37 mouse cellular contexts compared by ENCODE assay signal in genomic region chr2:170482019-170482540, GRCm38 (mm10). TPM values are rescaled to one million over a fixed set of nuclear protein-coding genes. Genes with fewer than 3 reads are reported as not detected.
A peak's percentile ranks its signal among the peaks of the same experiment; 100 is the strongest.
DNase-seq lines count a peak whose midpoint lies in the region; ATAC-seq and TF ChIP-seq lines count a peak whose summit lies in the region.
"Had no signal": no experiment of that assay in that cellular context is flagged by ENCODE, and none has a peak within 500 bp of the region (broad histone marks: within the 10 kb centered on the region; RNA-seq: fewer than 3 reads in every experiment).

No protein-coding gene starts in this region.

- TF ChIP-seq CTCF in hindbrain, postnatal 0 days (IDR thresholded peaks at IDR 0.05; ENCODE audit: low read depth): peak; percentile 36; the same call in 1 of the 2 replicates
- peak; percentile 34; the same call in 1 of the 2 replicates for TF ChIP-seq CTCF in lung, postnatal 0 days (IDR thresholded peaks at IDR 0.05)

- WGBS in hindbrain, postnatal 0 days: 69% methylated on average over 10 of the region's 10 CpGs
- WGBS in hindbrain, embryonic 14.5 days: 79% methylated on average over 10 of the region's 10 CpGs
- WGBS in lung, postnatal 0 days: 51% methylated on average over 9 of the region's 10 CpGs

- H3K4me2 ChIP-seq in hindbrain, postnatal 0 days (ENCODE audit: low read depth, low read length): no peak overlapping the region
- no peak overlapping the region for H3K4me2 ChIP-seq in hindbrain, embryonic 14.5 days (replicated peaks)
- no peak overlapping the region for H3K4me2 ChIP-seq in lung, postnatal 0 days (replicated peaks; ENCODE audit: low read depth, low read length)
- H3K4me2 ChIP-seq: embryonic facial prominence, embryonic 13.5 days; limb, embryonic 13.5 days; lung, embryonic 15.5 days; midbrain, embryonic 13.5 days; neural tube, embryonic 15.5 days; stomach, embryonic 15.5 days had no signal

- H3K4me1 ChIP-seq in hindbrain, postnatal 0 days (ENCODE audit: insufficient read depth, low read length): no peaks in the 10 kb centered on the region
- H3K4me1 ChIP-seq in hindbrain, embryonic 14.5 days (replicated peaks; ENCODE audit: control insufficient read depth, insufficient read depth, low read length): no peaks in the 10 kb centered on the region
- no peaks in the 10 kb centered on the region for H3K4me1 ChIP-seq in lung, postnatal 0 days (ENCODE audit: insufficient read depth, low read depth, low read length)
- H3K4me1 ChIP-seq: embryonic facial prominence, embryonic 13.5 days; forebrain, embryonic 10.5 days; limb, embryonic 13.5 days; lung, embryonic 15.5 days; midbrain, embryonic 13.5 days; neural tube, embryonic 15.5 days; stomach, embryonic 15.5 days had no signal

- H3K4me3 ChIP-seq in hindbrain, postnatal 0 days (ENCODE audit: low read length): no peak overlapping the region
- no peak overlapping the region for H3K4me3 ChIP-seq in hindbrain, embryonic 14.5 days (replicated peaks; ENCODE audit: low read length)
- H3K4me3 ChIP-seq in lung, postnatal 0 days (ENCODE audit: low read depth, low read length): no peak overlapping the region
- H3K4me3 ChIP-seq: embryonic facial prominence, embryonic 13.5 days; forebrain, embryonic 10.5 days; left cerebral cortex, adult 2 months; limb, embryonic 13.5 days; lung, embryonic 15.5 days; midbrain, embryonic 13.5 days; neural tube, embryonic 15.5 days; stomach, embryonic 15.5 days had no signal

- no peak overlapping the region for H3K27ac ChIP-seq in hindbrain, postnatal 0 days
- no peak overlapping the region for H3K27ac ChIP-seq in hindbrain, embryonic 14.5 days
- no peak overlapping the region for H3K27ac ChIP-seq in lung, postnatal 0 days (ENCODE audit: low read length)
- H3K27ac ChIP-seq: embryonic facial prominence, embryonic 13.5 days; forebrain, embryonic 10.5 days; left cerebral cortex, adult 2 months; limb, embryonic 13.5 days; liver, embryonic 14.5 days; lung, embryonic 15.5 days; macrophage; midbrain, embryonic 13.5 days; neural tube, embryonic 15.5 days; stomach, embryonic 15.5 days had no signal

- H3K36me3 ChIP-seq in hindbrain, postnatal 0 days (ENCODE audit: insufficient read depth, low read length): no peaks in the 10 kb centered on the region
- no peaks in the 10 kb centered on the region for H3K36me3 ChIP-seq in hindbrain, embryonic 14.5 days (replicated peaks; ENCODE audit: control insufficient read depth, insufficient read depth)
- no peaks in the 10 kb centered on the region for H3K36me3 ChIP-seq in lung, postnatal 0 days (ENCODE audit: insufficient read depth, low read length)
- H3K36me3 ChIP-seq: embryonic facial prominence, embryonic 13.5 days; forebrain, embryonic 10.5 days; limb, embryonic 13.5 days; lung, embryonic 15.5 days; midbrain, embryonic 13.5 days; neural tube, embryonic 15.5 days; stomach, embryonic 15.5 days had no signal

- no peak overlapping the region for H3K9ac ChIP-seq in hindbrain, postnatal 0 days (replicated peaks; ENCODE audit: low read length)
- no peak overlapping the region for H3K9ac ChIP-seq in hindbrain, embryonic 14.5 days
- H3K9ac ChIP-seq in lung, postnatal 0 days (replicated peaks; ENCODE audit: low read depth): no peak overlapping the region
- H3K9ac ChIP-seq: embryonic facial prominence, embryonic 13.5 days; limb, embryonic 13.5 days; liver, embryonic 14.5 days; lung, embryonic 15.5 days; midbrain, embryonic 13.5 days; neural tube, embryonic 15.5 days; stomach, embryonic 15.5 days had no signal

- no peak for TF ChIP-seq EP300 in lung, postnatal 0 days (IDR thresholded peaks at IDR 0.05)

- no peaks in the 10 kb centered on the region for H3K27me3 ChIP-seq in hindbrain, postnatal 0 days (ENCODE audit: insufficient read depth, low read length)
- H3K27me3 ChIP-seq in hindbrain, embryonic 14.5 days (ENCODE audit: control insufficient read depth, insufficient read depth, low read length): no peaks in the 10 kb centered on the region; the same call in 1 of the 2 replicates
- no peaks in the 10 kb centered on the region for H3K27me3 ChIP-seq in lung, postnatal 0 days (replicated peaks; ENCODE audit: insufficient read depth, low read length)
- H3K27me3 ChIP-seq: neural tube, embryonic 15.5 days had no signal

- no peak for ATAC-seq in hindbrain, postnatal 0 days
- no peak for ATAC-seq in hindbrain, embryonic 14.5 days (ENCODE audit: low FRiP score)
- ATAC-seq in lung, postnatal 0 days: no peak
- ATAC-seq: forebrain, embryonic 16.5 days; intestine, postnatal 0 days; midbrain, embryonic 13.5 days had no signal

- DNase-seq in hindbrain, postnatal 0 days (ENCODE audit: low spot score): no peak
- DNase-seq in hindbrain, embryonic 14.5 days (ENCODE audit: low spot score): no peak
- DNase-seq in lung, postnatal 0 days (ENCODE audit: low spot score): no peak
- DNase-seq in lung, postnatal 36 days: no peak
- DNase-seq in ES-CJ7 (ENCODE audit: low read depth, low spot score): peak; percentile 69
- DNase-seq in cerebellum, postnatal 4 days (ENCODE audit: low spot score in 2 of 2): no peak
- DNase-seq in gastrocnemius, postnatal 25 days: no peak
- DNase-seq: adrenal gland, postnatal 10 days; cerebellum, adult 11 months; cerebellum, adult 9-10 months; cerebellum, postnatal 36 days; right cerebral cortex, postnatal 25 days; thymus, adult 2 months; thymus, postnatal 36 days had no signal

- H3K9me3 ChIP-seq in hindbrain, postnatal 0 days (ENCODE audit: low read length): no peaks in the 10 kb centered on the region
- H3K9me3 ChIP-seq in hindbrain, embryonic 14.5 days (ENCODE audit: control insufficient read depth, low read length): no peaks in the 10 kb centered on the region
- H3K9me3 ChIP-seq in lung, postnatal 0 days (ENCODE audit: low read length): no peaks in the 10 kb centered on the region
- H3K9me3 ChIP-seq: embryonic facial prominence, embryonic 13.5 days; forebrain, embryonic 10.5 days; limb, embryonic 13.5 days; lung, embryonic 15.5 days; midbrain, embryonic 13.5 days; neural tube, embryonic 15.5 days; stomach, embryonic 15.5 days had no signal

RNA-seq across cellular contexts. Expression of gene Pfdn4, which starts 14.1 kb away (rescaled TPM):
- 67.7 and 94.6 TPM in 2 replicates for total RNA-seq in hindbrain, postnatal 0 days (2014; rRNA removed)
- 147 and 154 TPM in 2 replicates for polyA plus RNA-seq in hindbrain, postnatal 0 days (2015; fragmentation: Nextera tagmentation; extraction: Ambion mirVana)
- polyA plus RNA-seq in hindbrain, embryonic 14.5 days (2014; fragmentation: Nextera tagmentation; extraction: Ambion mirVana): 148 and 156 TPM in 2 replicates
- 50.4 and 60.0 TPM in 2 replicates for polyA plus RNA-seq in lung, postnatal 0 days (2015; fragmentation: Nextera tagmentation; extraction: Ambion mirVana)
- 10 to 100 TPM; 12.9 to 14.2 TPM for total RNA-seq in gastrocnemius, postnatal 25 days (2021)

RNA-seq across cellular contexts. Expression of gene Cyp24a1, which starts 14.9 kb away (rescaled TPM):
- total RNA-seq in hindbrain, postnatal 0 days (2014; rRNA removed): not detected in 2 replicates
- 0.08 and 0.09 TPM in 2 replicates for polyA plus RNA-seq in hindbrain, postnatal 0 days (2015; fragmentation: Nextera tagmentation; extraction: Ambion mirVana)
- polyA plus RNA-seq in hindbrain, embryonic 14.5 days (2014; fragmentation: Nextera tagmentation; extraction: Ambion mirVana): 0.05 TPM in 2 replicates
- polyA plus RNA-seq in lung, postnatal 0 days (2015; fragmentation: Nextera tagmentation; extraction: Ambion mirVana): not detected in 2 replicates
- not detected for total RNA-seq in gastrocnemius, postnatal 25 days (2021)
- total RNA-seq: adrenal gland, postnatal 10 days; ES-E14; gastrocnemius, adult 8-10 months; heart, adult 8-10 months; heart, postnatal 25 days; layer of hippocampus, adult 18-20 months; layer of hippocampus, postnatal 10 days; left cerebral cortex, adult 2 months; left cerebral cortex, postnatal 36 days; megakaryocyte-erythroid progenitor cell, adult 5-6 weeks had no signal
- polyA plus RNA-seq: embryonic facial prominence, embryonic 13.5 days; gonadal fat pad, adult 2 months; heart, embryonic 14.5 days; intestine, postnatal 0 days; limb, embryonic 13.5 days; liver, embryonic 14.5 days; lung, embryonic 15.5 days; macrophage; stomach, embryonic 15.5 days had no signal

RNA-seq across cellular contexts. Expression of gene Bcas1, which starts 54.4 kb away (rescaled TPM):
- 22.6 and 40.6 TPM in 2 replicates for total RNA-seq in hindbrain, postnatal 0 days (2014; rRNA removed)
- polyA plus RNA-seq in hindbrain, postnatal 0 days (2015; fragmentation: Nextera tagmentation; extraction: Ambion mirVana): 34.6 and 41.3 TPM in 2 replicates
- 15.4 and 16.9 TPM in 2 replicates for polyA plus RNA-seq in hindbrain, embryonic 14.5 days (2014; fragmentation: Nextera tagmentation; extraction: Ambion mirVana)
- polyA plus RNA-seq in lung, postnatal 0 days (2015; fragmentation: Nextera tagmentation; extraction: Ambion mirVana): 3.0 and 3.1 TPM in 2 replicates
- total RNA-seq in gastrocnemius, postnatal 25 days (2021): 1 to 10 TPM; 1.7 to 1.9 TPM
- total RNA-seq: megakaryocyte-erythroid progenitor cell, adult 5-6 weeks had no signal
- polyA plus RNA-seq: kidney, embryonic 14.5 days; macrophage had no signal
